In genomic region chrX:11213492-11213891, GRCm38 (mm10) we compare ENCODE assay signal across 9 mouse cellular contexts.
DNase-seq lines count a peak whose midpoint lies in the region; ATAC-seq and TF ChIP-seq lines count a peak whose summit lies in the region.
"Had no signal": no experiment of that assay in that cellular context is flagged by ENCODE, and none has a peak within 500 bp of the region (broad histone marks: within the 10 kb centered on the region; RNA-seq: fewer than 3 reads in every experiment).

No protein-coding gene starts in this region.

- WGBS in liver, adult 2 months = 62% methylated on average over 3 of the region's 3 CpGs
- 48% methylated on average over 3 of the region's 3 CpGs for WGBS in liver, embryonic 12.5 days (ENCODE audit: insufficient replicate concordance)
- 57% methylated on average over 3 of the region's 3 CpGs for WGBS in lung, embryonic 14.5 days
- 65% methylated on average over 3 of the region's 3 CpGs for WGBS in stomach, postnatal 0 days

- H3K9ac ChIP-seq in liver, adult 2 months (ENCODE audit: low read depth, low read length) = no peak overlapping the region
- no peak overlapping the region for H3K9ac ChIP-seq in liver, embryonic 12.5 days
- H3K9ac ChIP-seq in lung, embryonic 14.5 days = no peak overlapping the region
- H3K9ac ChIP-seq in stomach, postnatal 0 days (ENCODE audit: low read length) = no peak overlapping the region
- H3K9ac ChIP-seq: embryonic facial prominence, embryonic 15.5 days had no signal

- H3K9me3 ChIP-seq in liver, embryonic 12.5 days (replicated peaks) = no peaks in the 10 kb centered on the region
- H3K9me3 ChIP-seq in lung, embryonic 14.5 days (ENCODE audit: low read depth, low read length) = no peaks in the 10 kb centered on the region
- H3K9me3 ChIP-seq in stomach, postnatal 0 days (ENCODE audit: control insufficient read depth, low read length) = no peaks in the 10 kb centered on the region
- H3K9me3 ChIP-seq: embryonic facial prominence, embryonic 15.5 days had no signal

- no peak for ATAC-seq in liver, embryonic 12.5 days
- no peak for ATAC-seq in lung, embryonic 14.5 days (ENCODE audit: insufficient read depth)
- no peak for ATAC-seq in stomach, postnatal 0 days (ENCODE audit: low FRiP score, low TSS enrichment)

- peak; percentile 16 for DNase-seq in liver, adult 2 months (ENCODE audit: extremely low read depth, low read depth, low spot score)
- DNase-seq in adrenal gland, adult 18-20 months (ENCODE audit: low spot score in 2 of 2) = peak; percentile 17 to 34
- DNase-seq in cerebellum, postnatal 14 days = peak; percentile 68 to 76
- peak; percentile 13 for DNase-seq in kidney, postnatal 14 days
- peak; percentile 72 for DNase-seq in lung, embryonic 14.5 days
- peak; percentile 25 for DNase-seq in stomach, postnatal 0 days (ENCODE audit: low spot score)
- DNase-seq in yolk sac, embryonic 10.5 days (ENCODE audit: low spot score) = no peak

- H3K79me2 ChIP-seq in liver, adult 2 months (ENCODE audit: control insufficient read depth, insufficient read depth, low read length) = no peaks in the 10 kb centered on the region

- H3K4me2 ChIP-seq in liver, embryonic 12.5 days = no peak overlapping the region
- no peak overlapping the region for H3K4me2 ChIP-seq in lung, embryonic 14.5 days
- H3K4me2 ChIP-seq in stomach, postnatal 0 days (replicated peaks; ENCODE audit: low read depth) = no peak overlapping the region
- H3K4me2 ChIP-seq: embryonic facial prominence, embryonic 15.5 days had no signal

- TF ChIP-seq EP300 in stomach, postnatal 0 days (optimal IDR thresholded peaks at IDR 0.05) = no peak

- no peak for TF ChIP-seq POLR2A in liver, adult 2 months (IDR thresholded peaks at IDR 0.05; ENCODE audit: extremely low read depth, insufficient read depth, low read length)

- H3K4me1 ChIP-seq in liver, adult 2 months (ENCODE audit: control insufficient read depth, insufficient read depth, low read length) = no peaks in the 10 kb centered on the region
- no peaks in the 10 kb centered on the region for H3K4me1 ChIP-seq in liver, embryonic 12.5 days
- H3K4me1 ChIP-seq in lung, embryonic 14.5 days (ENCODE audit: insufficient read depth) = no peaks in the 10 kb centered on the region
- no peaks in the 10 kb centered on the region for H3K4me1 ChIP-seq in stomach, postnatal 0 days (replicated peaks; ENCODE audit: control insufficient read depth, insufficient read depth)
- H3K4me1 ChIP-seq: embryonic facial prominence, embryonic 15.5 days had no signal

- no peaks in the 10 kb centered on the region for H3K36me3 ChIP-seq in liver, adult 2 months (ENCODE audit: control insufficient read depth, insufficient read depth, low read length)
- H3K36me3 ChIP-seq in liver, embryonic 12.5 days = no peaks in the 10 kb centered on the region
- H3K36me3 ChIP-seq in lung, embryonic 14.5 days (ENCODE audit: insufficient read depth) = no peaks in the 10 kb centered on the region
- no peaks in the 10 kb centered on the region for H3K36me3 ChIP-seq in stomach, postnatal 0 days (ENCODE audit: control insufficient read depth, insufficient read depth, low read length)
- H3K36me3 ChIP-seq: embryonic facial prominence, embryonic 15.5 days had no signal

- H3K4me3 ChIP-seq in liver, adult 2 months (ENCODE audit: insufficient read depth, low read depth, low read length) = no peak overlapping the region
- no peak overlapping the region for H3K4me3 ChIP-seq in liver, embryonic 12.5 days
- no peak overlapping the region for H3K4me3 ChIP-seq in lung, embryonic 14.5 days (ENCODE audit: low read depth, low read length)
- no peak overlapping the region for H3K4me3 ChIP-seq in stomach, postnatal 0 days (ENCODE audit: low read depth, low read length)
- H3K4me3 ChIP-seq: embryonic facial prominence, embryonic 15.5 days had no signal

- TF ChIP-seq CTCF in liver, adult 2 months (IDR thresholded peaks at IDR 0.05; ENCODE audit: low read depth, low read length) = peak; percentile 16; the same call in 1 of the 2 replicates
- TF ChIP-seq CTCF in lung, embryonic 14.5 days (IDR thresholded peaks at IDR 0.05; ENCODE audit: low read depth) = peak; percentile 51
- peak; percentile 57 for TF ChIP-seq CTCF in stomach, postnatal 0 days (IDR thresholded peaks at IDR 0.05; ENCODE audit: low read depth)

- H3K27me3 ChIP-seq in liver, adult 2 months (ENCODE audit: control insufficient read depth, insufficient read depth, low read length) = no peaks in the 10 kb centered on the region
- H3K27me3 ChIP-seq in liver, embryonic 12.5 days (replicated peaks) = no peaks in the 10 kb centered on the region
- no peaks in the 10 kb centered on the region for H3K27me3 ChIP-seq in lung, embryonic 14.5 days (ENCODE audit: insufficient read depth, low read length)
- H3K27me3 ChIP-seq in stomach, postnatal 0 days (ENCODE audit: control insufficient read depth, insufficient read depth, low read length) = no peaks in the 10 kb centered on the region
- H3K27me3 ChIP-seq: embryonic facial prominence, embryonic 15.5 days had no signal

- no peak overlapping the region for H3K27ac ChIP-seq in liver, adult 2 months (replicated peaks; ENCODE audit: insufficient read depth, low read depth, low read length)
- no peak overlapping the region for H3K27ac ChIP-seq in liver, embryonic 12.5 days
- no peak overlapping the region for H3K27ac ChIP-seq in lung, embryonic 14.5 days (ENCODE audit: low read depth)
- no peak overlapping the region for H3K27ac ChIP-seq in stomach, postnatal 0 days (replicated peaks)
- H3K27ac ChIP-seq: embryonic facial prominence, embryonic 15.5 days had no signal
